ENCODE assay signal across 8 mouse cellular contexts in the genomic region with DNA sequence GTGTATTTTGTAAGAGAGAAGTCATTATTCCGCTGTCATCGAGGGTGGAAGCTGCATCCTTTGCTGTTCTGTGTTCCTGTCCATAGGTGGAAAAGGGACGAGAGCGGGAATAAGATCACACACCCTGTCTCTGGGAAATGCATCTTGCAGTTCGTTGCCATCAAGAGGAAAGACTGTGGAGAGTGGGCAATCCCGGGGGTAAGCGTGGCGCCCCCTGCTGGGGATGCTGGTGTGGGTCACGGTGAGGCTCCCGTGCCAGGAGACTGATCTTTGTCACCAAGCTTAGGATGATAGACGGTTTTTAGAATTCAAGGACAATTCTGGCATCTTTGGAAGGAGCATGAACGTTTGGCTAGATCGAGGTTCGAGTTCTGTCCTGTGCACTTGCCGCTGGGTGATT. TPM values are rescaled to one million over a fixed set of nuclear protein-coding genes. Genes with fewer than 3 reads are reported as not detected.
DNase-seq lines count a peak whose midpoint lies in the region; ATAC-seq and TF ChIP-seq lines count a peak whose summit lies in the region.

No protein-coding gene starts in this region.

- H3K36me3 ChIP-seq in hindbrain, embryonic 11.5 days (ENCODE audit: control insufficient read depth, insufficient read depth, low read length) = no peaks in the 10 kb centered on the region
- peaks cover 10% of the 10 kb centered on the region for H3K36me3 ChIP-seq in hindbrain, embryonic 16.5 days (ENCODE audit: control insufficient read depth, insufficient read depth, low read length)
- peaks cover 90% of the 10 kb centered on the region for H3K36me3 ChIP-seq in E14TG2a.4 (ENCODE audit: insufficient read depth, low read length)
- H3K36me3 ChIP-seq in embryonic facial prominence, embryonic 10.5 days (replicated peaks) = peaks cover 66% of the 10 kb centered on the region
- peaks cover 46% of the 10 kb centered on the region for H3K36me3 ChIP-seq in liver, postnatal 0 days (replicated peaks; ENCODE audit: insufficient read depth, low read length)

- no peaks in the 10 kb centered on the region for H3K4me1 ChIP-seq in hindbrain, embryonic 11.5 days (replicated peaks; ENCODE audit: control insufficient read depth, insufficient read depth, low read length)
- no peaks in the 10 kb centered on the region for H3K4me1 ChIP-seq in hindbrain, embryonic 16.5 days (ENCODE audit: control insufficient read depth, insufficient read depth, low read depth, low read length)
- no peaks in the 10 kb centered on the region for H3K4me1 ChIP-seq in E14TG2a.4 (replicated peaks; ENCODE audit: low read depth, low read length)
- no peaks in the 10 kb centered on the region for H3K4me1 ChIP-seq in embryonic facial prominence, embryonic 10.5 days
- H3K4me1 ChIP-seq in liver, postnatal 0 days (ENCODE audit: insufficient read depth) = peaks cover 14% of the 10 kb centered on the region

- no peak overlapping the region for H3K27ac ChIP-seq in hindbrain, embryonic 11.5 days (ENCODE audit: low read depth, low read length)
- no peak overlapping the region for H3K27ac ChIP-seq in hindbrain, embryonic 16.5 days (ENCODE audit: low read depth, low read length)
- no peak overlapping the region for H3K27ac ChIP-seq in embryonic facial prominence, embryonic 10.5 days (replicated peaks)
- H3K27ac ChIP-seq in liver, postnatal 0 days (ENCODE audit: low read depth) = no peak overlapping the region

- H3K4me2 ChIP-seq in hindbrain, embryonic 11.5 days (replicated peaks; ENCODE audit: low read depth, low read length) = no peak overlapping the region
- H3K4me2 ChIP-seq in hindbrain, embryonic 16.5 days (ENCODE audit: low read length) = no peak overlapping the region
- H3K4me2 ChIP-seq in liver, postnatal 0 days (ENCODE audit: low read depth, low read length) = no peak overlapping the region

- no peak for TF ChIP-seq EP300 in liver, postnatal 0 days (IDR thresholded peaks at IDR 0.05; ENCODE audit: low read depth)

- no peak for ATAC-seq in hindbrain, embryonic 11.5 days (ENCODE audit: low FRiP score)
- no peak for ATAC-seq in hindbrain, embryonic 16.5 days
- ATAC-seq in liver, postnatal 0 days = no peak

- DNase-seq in hindbrain, embryonic 11.5 days (ENCODE audit: low spot score) = peak; percentile 55
- DNase-seq in 3134 (ENCODE audit: extremely low read depth, insufficient read length, low spot score) = peak; percentile 42
- DNase-seq in embryonic facial prominence, embryonic 10.5 days (ENCODE audit: low spot score) = peak; percentile 67
- DNase-seq in liver, postnatal 0 days = peak; percentile 72
- DNase-seq in spleen, postnatal 36 days (ENCODE audit: low spot score in 2 of 2) = peak; percentile 26 to 33
- no peak for DNase-seq in right cerebral cortex, postnatal 36 days (ENCODE audit: low spot score in 2 of 2)

- no peak overlapping the region for H3K4me3 ChIP-seq in hindbrain, embryonic 11.5 days (ENCODE audit: low read depth, low read length)
- no peak overlapping the region for H3K4me3 ChIP-seq in hindbrain, embryonic 16.5 days (ENCODE audit: low read length)
- H3K4me3 ChIP-seq in E14TG2a.4 (replicated peaks; ENCODE audit: low read length) = no peak overlapping the region
- H3K4me3 ChIP-seq in embryonic facial prominence, embryonic 10.5 days = no peak overlapping the region
- no peak overlapping the region for H3K4me3 ChIP-seq in liver, postnatal 0 days (ENCODE audit: low read depth, low read length)

- peak; percentile 47 for TF ChIP-seq CTCF in E14TG2a.4 (conservative IDR thresholded peaks at IDR 0.05; ENCODE audit: low read length)
- TF ChIP-seq CTCF in liver, postnatal 0 days (IDR thresholded peaks at IDR 0.05; ENCODE audit: low read depth) = peak; percentile 82

- no peaks in the 10 kb centered on the region for H3K27me3 ChIP-seq in hindbrain, embryonic 11.5 days (ENCODE audit: control insufficient read depth, insufficient read depth, low read length)
- no peaks in the 10 kb centered on the region for H3K27me3 ChIP-seq in hindbrain, embryonic 16.5 days (replicated peaks; ENCODE audit: control insufficient read depth, insufficient read depth, low read length)
- H3K27me3 ChIP-seq in E14TG2a.4 (ENCODE audit: insufficient read depth, low read length) = no peaks in the 10 kb centered on the region
- no peaks in the 10 kb centered on the region for H3K27me3 ChIP-seq in embryonic facial prominence, embryonic 10.5 days (replicated peaks; ENCODE audit: low read depth, poor library complexity, severe bottlenecking)
- no peaks in the 10 kb centered on the region for H3K27me3 ChIP-seq in liver, postnatal 0 days (ENCODE audit: insufficient read depth, low read length)

- no peak overlapping the region for H3K9ac ChIP-seq in hindbrain, embryonic 11.5 days (ENCODE audit: low read depth, low read length)
- H3K9ac ChIP-seq in hindbrain, embryonic 16.5 days (ENCODE audit: low read depth, low read length) = no peak overlapping the region
- H3K9ac ChIP-seq in liver, postnatal 0 days (replicated peaks) = no peak overlapping the region

- 65% methylated on average over 15 of the region's 15 CpGs for WGBS in hindbrain, embryonic 11.5 days
- 65% methylated on average over 15 of the region's 15 CpGs for WGBS in hindbrain, embryonic 16.5 days
- 64% methylated on average over 15 of the region's 15 CpGs for whole genome bisulfite sequencing in embryonic facial prominence, embryonic 10.5 days
- WGBS in liver, postnatal 0 days (ENCODE audit: insufficient replicate concordance) = 63% methylated on average over 15 of the region's 15 CpGs

- no peaks in the 10 kb centered on the region for H3K9me3 ChIP-seq in hindbrain, embryonic 11.5 days (ENCODE audit: control insufficient read depth, low read length)
- no peaks in the 10 kb centered on the region for H3K9me3 ChIP-seq in hindbrain, embryonic 16.5 days (ENCODE audit: control insufficient read depth, low read length)
- H3K9me3 ChIP-seq in E14TG2a.4 (ENCODE audit: low read length) = peaks cover 52% of the 10 kb centered on the region
- H3K9me3 ChIP-seq in embryonic facial prominence, embryonic 10.5 days = no peaks in the 10 kb centered on the region
- no peaks in the 10 kb centered on the region for H3K9me3 ChIP-seq in liver, postnatal 0 days (ENCODE audit: low read length)

RNA-seq across cellular contexts. Expression of gene Nudt9, which starts 11.9 kb away (rescaled TPM):
- 65.1 and 68.2 TPM in 2 replicates for polyA plus RNA-seq in hindbrain, embryonic 11.5 days (2014; fragmentation: Nextera tagmentation; extraction: Ambion mirVana)
- polyA plus RNA-seq in hindbrain, embryonic 16.5 days (2015; fragmentation: Nextera tagmentation; extraction: Ambion mirVana) = 68.4 and 71.7 TPM in 2 replicates
- 63.1 and 65.1 TPM in 2 replicates for polyA plus RNA-seq in embryonic facial prominence, embryonic 10.5 days (2016; fragmentation: Nextera tagmentation; extraction: Ambion mirVana)
- polyA plus RNA-seq in liver, postnatal 0 days (2015; fragmentation: Nextera tagmentation; extraction: Ambion mirVana) = 48.5 and 48.7 TPM in 2 replicates

RNA-seq across cellular contexts. Expression of gene Gm17660, which starts 19.4 kb away (rescaled TPM):
- polyA plus RNA-seq in hindbrain, embryonic 11.5 days (2014; fragmentation: Nextera tagmentation; extraction: Ambion mirVana) = not detected in 2 replicates
- 0.44 TPM in 1 of 2 replicates, not detected in the other for polyA plus RNA-seq in hindbrain, embryonic 16.5 days (2015; fragmentation: Nextera tagmentation; extraction: Ambion mirVana)
- polyA plus RNA-seq in embryonic facial prominence, embryonic 10.5 days (2016; fragmentation: Nextera tagmentation; extraction: Ambion mirVana) = not detected in 2 replicates
- not detected in 2 replicates for polyA plus RNA-seq in liver, postnatal 0 days (2015; fragmentation: Nextera tagmentation; extraction: Ambion mirVana)

RNA-seq across cellular contexts. Expression of gene Hsd17b11, which starts 36.3 kb away (rescaled TPM):
- 1.3 and 1.5 TPM in 2 replicates for polyA plus RNA-seq in hindbrain, embryonic 11.5 days (2014; fragmentation: Nextera tagmentation; extraction: Ambion mirVana)
- 2.9 and 3.1 TPM in 2 replicates for polyA plus RNA-seq in hindbrain, embryonic 16.5 days (2015; fragmentation: Nextera tagmentation; extraction: Ambion mirVana)
- polyA plus RNA-seq in embryonic facial prominence, embryonic 10.5 days (2016; fragmentation: Nextera tagmentation; extraction: Ambion mirVana) = 2.1 and 2.6 TPM in 2 replicates
- 26.7 and 27.1 TPM in 2 replicates for polyA plus RNA-seq in liver, postnatal 0 days (2015; fragmentation: Nextera tagmentation; extraction: Ambion mirVana)

RNA-seq across cellular contexts. Expression of gene Sparcl1, which starts 55.5 kb away (rescaled TPM):
- 61.5 and 61.9 TPM in 2 replicates for polyA plus RNA-seq in hindbrain, embryonic 11.5 days (2014; fragmentation: Nextera tagmentation; extraction: Ambion mirVana)
- 481 and 585 TPM in 2 replicates for polyA plus RNA-seq in hindbrain, embryonic 16.5 days (2015; fragmentation: Nextera tagmentation; extraction: Ambion mirVana)
- polyA plus RNA-seq in embryonic facial prominence, embryonic 10.5 days (2016; fragmentation: Nextera tagmentation; extraction: Ambion mirVana) = 26.5 and 28.3 TPM in 2 replicates
- 5.2 and 6.3 TPM in 2 replicates for polyA plus RNA-seq in liver, postnatal 0 days (2015; fragmentation: Nextera tagmentation; extraction: Ambion mirVana)

Comparison
In these comparisons a context has a peak if more than half of its experiments do, and no peak if none do; other contexts are left out.
1. DNase-seq: peak in hindbrain, embryonic 11.5 days (single experiment), 3134 (single experiment), embryonic facial prominence, embryonic 10.5 days (single experiment), liver, postnatal 0 days (single experiment) and spleen, postnatal 36 days (2 of 2); none in right cerebral cortex, postnatal 36 days (0 of 2).